Mouse (Mus musculus): ENCODE measurements around the gene Pde7b. TPM values are rescaled to one million over a fixed set of nuclear protein-coding genes. Genes with fewer than 3 reads are reported as not detected.

The Pde7b gene
- polyA plus RNA-seq, 1 experiment from 2014 or later, result 1.3 TPM

DNA sequence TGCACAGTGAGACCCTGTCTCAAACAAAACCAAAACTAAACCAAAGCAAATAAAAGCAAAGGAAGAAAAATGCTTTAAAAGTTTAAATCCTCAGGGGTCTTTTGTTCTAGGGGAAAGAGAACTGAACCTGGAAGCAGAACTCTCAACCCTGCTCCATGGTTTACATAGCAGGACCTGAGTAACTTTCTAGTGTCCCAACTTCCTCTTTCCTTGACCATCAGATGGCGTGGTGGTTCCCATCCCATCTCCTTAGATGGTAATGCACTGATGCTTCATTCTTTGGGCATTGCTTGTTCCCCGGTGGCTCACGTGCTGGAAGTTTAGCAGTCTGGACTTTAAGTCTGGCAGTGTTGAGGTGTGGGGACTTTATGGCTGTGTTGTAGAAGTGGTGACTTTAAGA, 343.5 kb downstream of the Pde7b start:
- Histone ChIP-seq H3K27me3 (replicated peaks; ENCODE audit: control insufficient read depth, insufficient read depth, low read length) (no peaks in the 10 kb centered on the region), H3K9me3 (replicated peaks; ENCODE audit: control insufficient read depth, low read length) (no peaks in the 10 kb centered on the region), H3K36me3 (ENCODE audit: control insufficient read depth, insufficient read depth, low read length) (no peaks in the 10 kb centered on the region), H3K4me3 (ENCODE audit: low read depth, low read length) (no peak overlapping the region), H3K27ac (ENCODE audit: low read depth, low read length) (no peak overlapping the region), H3K9ac (ENCODE audit: low read length) (no peak overlapping the region), H3K4me2 (ENCODE audit: low read length) (no peak overlapping the region), H3K4me1 (ENCODE audit: control insufficient read depth, insufficient read depth, low read length) (0 out of 2 replicates have a peak, but pooled peaks cover 8% of the 10 kb centered on the region)
- no peak for DNase-seq (ENCODE audit: low spot score)
- ATAC-seq, result no peak
- WGBS, result 90% methylated on average over 3 of the region's 3 CpGs

DNA sequence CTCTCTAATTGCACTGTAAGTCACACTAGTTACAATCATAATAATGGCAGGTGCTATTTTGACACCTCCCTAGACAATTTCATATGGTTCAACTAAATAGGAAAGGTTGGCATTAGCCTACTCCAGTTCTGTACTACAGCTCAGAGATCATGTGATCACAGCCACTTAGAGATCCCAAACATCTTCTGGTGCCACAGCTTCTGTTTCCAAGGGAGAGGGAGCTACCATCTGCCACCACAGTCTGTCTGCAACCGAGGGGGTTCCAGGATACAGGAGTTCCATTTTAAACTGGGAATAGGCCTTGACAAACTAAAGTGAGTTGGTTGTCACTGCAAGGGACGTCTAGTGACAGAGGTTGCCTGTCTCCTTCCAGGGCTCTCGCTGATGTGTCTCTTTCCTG, 344.1 kb downstream of the Pde7b start:
- no peaks in the 10 kb centered on the region for H3K9me3 ChIP-seq (replicated peaks; ENCODE audit: control insufficient read depth, low read length)
- WGBS, result 78% methylated on average over 3 of the region's 3 CpGs
- no peaks in the 10 kb centered on the region for H3K36me3 ChIP-seq (ENCODE audit: control insufficient read depth, insufficient read depth, low read length)
- no peaks in the 10 kb centered on the region for H3K27me3 ChIP-seq (replicated peaks; ENCODE audit: control insufficient read depth, insufficient read depth, low read length)
- H3K27ac ChIP-seq (ENCODE audit: low read depth, low read length), result 0 out of 2 replicates have a peak overlapping the region, but pooled peaks have one; percentile 9
- ATAC-seq (peak; percentile 77), DNase-seq (ENCODE audit: low spot score) (peak; percentile 73)
- H3K9ac ChIP-seq (ENCODE audit: low read length), result no peak overlapping the region
- no peak overlapping the region for H3K4me3 ChIP-seq (ENCODE audit: low read depth, low read length)
- H3K4me2 ChIP-seq (ENCODE audit: low read length), result no peak overlapping the region
- H3K4me1 ChIP-seq (ENCODE audit: control insufficient read depth, insufficient read depth, low read length), result 0 out of 2 replicates have a peak, but pooled peaks cover 8% of the 10 kb centered on the region

DNA sequence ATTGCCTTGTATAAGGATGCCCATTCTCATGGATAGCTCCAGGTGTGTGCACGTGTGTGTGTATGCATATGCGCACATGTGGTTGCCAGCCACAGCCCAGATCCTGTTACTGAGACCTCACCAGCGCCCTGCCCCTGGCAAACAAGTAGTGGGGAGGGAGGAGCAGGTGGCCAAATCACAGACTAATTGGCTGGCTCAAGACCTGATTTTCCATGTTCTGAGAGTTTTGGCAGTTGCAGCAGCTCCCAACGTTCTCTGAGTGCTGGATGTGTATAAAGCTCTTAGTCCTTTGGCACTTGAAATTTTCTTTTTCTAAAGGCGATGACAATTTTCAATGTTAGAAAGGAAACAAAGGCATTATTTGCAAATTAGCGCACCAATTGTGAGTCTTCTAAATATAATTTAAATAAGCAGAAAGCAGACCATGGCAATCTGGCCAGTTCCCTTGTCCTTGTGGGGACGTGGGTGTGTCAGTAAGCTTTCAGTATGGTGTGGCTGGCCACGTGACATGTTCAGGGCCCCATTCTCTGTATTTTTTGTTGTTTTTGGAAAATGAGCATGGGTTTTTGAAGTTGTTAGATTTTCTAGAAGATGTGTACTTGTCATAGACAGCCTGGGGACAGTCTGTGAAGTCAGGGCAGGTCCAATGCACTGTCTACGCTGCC, 345.7 kb downstream of the Pde7b start:
- Histone ChIP-seq H3K27ac (ENCODE audit: low read depth, low read length) (no peak overlapping the region), H3K36me3 (ENCODE audit: control insufficient read depth, insufficient read depth, low read length) (no peaks in the 10 kb centered on the region), H3K4me1 (ENCODE audit: control insufficient read depth, insufficient read depth, low read length) (0 out of 2 replicates have a peak, but pooled peaks cover 8% of the 10 kb centered on the region), H3K4me2 (ENCODE audit: low read length) (no peak overlapping the region), H3K9ac (ENCODE audit: low read length) (no peak overlapping the region), H3K9me3 (replicated peaks; ENCODE audit: control insufficient read depth, low read length) (no peaks in the 10 kb centered on the region), H3K4me3 (ENCODE audit: low read depth, low read length) (no peak overlapping the region), H3K27me3 (replicated peaks; ENCODE audit: control insufficient read depth, insufficient read depth, low read length) (no peaks in the 10 kb centered on the region)
- WGBS, result 64% methylated on average over 9 of the region's 9 CpGs
- ATAC-seq (peak; percentile 45; the same call in 1 of the 2 replicates), DNase-seq (ENCODE audit: low spot score) (peak; percentile 55)

DNA sequence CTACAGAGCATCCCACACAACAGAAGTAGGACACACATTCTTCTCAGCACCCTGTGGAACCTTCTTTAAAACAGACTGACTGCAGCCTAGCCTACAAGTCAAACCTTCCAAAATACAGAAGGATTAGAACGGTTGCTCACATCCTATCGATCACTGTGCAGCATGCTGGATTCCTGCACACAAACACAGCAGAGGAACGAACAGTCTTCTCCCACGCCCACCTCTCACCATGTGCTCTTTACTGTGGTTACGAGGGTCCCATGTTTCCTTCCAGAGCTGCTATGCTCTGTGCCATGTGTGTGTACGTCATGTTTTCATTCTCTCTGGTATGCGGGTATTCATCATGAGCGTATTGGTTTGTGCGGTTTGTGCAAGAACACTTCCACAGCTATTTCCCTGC, 347.3 kb downstream of the Pde7b start:
- no peak for DNase-seq (ENCODE audit: low spot score)
- H3K4me1 ChIP-seq (ENCODE audit: control insufficient read depth, insufficient read depth, low read length), result 0 out of 2 replicates have a peak, but pooled peaks cover 8% of the 10 kb centered on the region
- no peak overlapping the region for H3K9ac ChIP-seq (ENCODE audit: low read length)
- no peak overlapping the region for H3K4me2 ChIP-seq (ENCODE audit: low read length)
- H3K36me3 ChIP-seq (ENCODE audit: control insufficient read depth, insufficient read depth, low read length), result no peaks in the 10 kb centered on the region
- ATAC-seq, result no peak
- H3K27me3 ChIP-seq (replicated peaks; ENCODE audit: control insufficient read depth, insufficient read depth, low read length), result no peaks in the 10 kb centered on the region
- H3K9me3 ChIP-seq (replicated peaks; ENCODE audit: control insufficient read depth, low read length), result no peaks in the 10 kb centered on the region
- 91% methylated on average over 9 of the region's 9 CpGs for WGBS
- H3K4me3 ChIP-seq (ENCODE audit: low read depth, low read length), result no peak overlapping the region
- no peak overlapping the region for H3K27ac ChIP-seq (ENCODE audit: low read depth, low read length)

DNA sequence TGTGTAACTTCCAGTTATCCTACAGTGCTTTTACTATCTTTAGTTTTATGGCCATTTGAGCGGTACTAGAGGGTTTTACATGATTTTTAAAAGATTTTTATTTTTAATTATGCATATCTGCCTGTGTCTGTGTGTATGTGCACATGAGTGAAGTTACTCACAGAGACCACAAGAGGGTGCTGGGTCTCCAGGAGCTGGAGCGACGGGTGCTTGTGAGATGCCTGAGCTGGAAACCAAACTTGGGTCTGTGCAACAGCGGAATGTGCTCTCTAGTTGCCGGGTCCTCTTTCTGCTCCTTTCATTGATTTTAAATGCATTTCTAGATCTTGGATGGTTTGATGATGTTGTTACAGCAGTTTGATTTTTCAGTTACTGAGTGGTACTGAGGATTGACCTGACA, 352.8 kb downstream of the Pde7b start:
- Histone ChIP-seq H3K4me3 (ENCODE audit: low read depth, low read length) (no peak overlapping the region), H3K4me1 (ENCODE audit: control insufficient read depth, insufficient read depth, low read length) (no peaks in the 10 kb centered on the region), H3K27ac (ENCODE audit: low read depth, low read length) (no peak overlapping the region), H3K36me3 (ENCODE audit: control insufficient read depth, insufficient read depth, low read length) (no peaks in the 10 kb centered on the region), H3K9me3 (replicated peaks; ENCODE audit: control insufficient read depth, low read length) (no peaks in the 10 kb centered on the region; the same call in 1 of the 2 replicates), H3K4me2 (ENCODE audit: low read length) (no peak overlapping the region), H3K27me3 (replicated peaks; ENCODE audit: control insufficient read depth, insufficient read depth, low read length) (no peaks in the 10 kb centered on the region), H3K9ac (ENCODE audit: low read length) (no peak overlapping the region)
- ATAC-seq, result no peak
- no peak for DNase-seq (ENCODE audit: low spot score)
- 91% methylated on average over 5 of the region's 5 CpGs for WGBS

DNA sequence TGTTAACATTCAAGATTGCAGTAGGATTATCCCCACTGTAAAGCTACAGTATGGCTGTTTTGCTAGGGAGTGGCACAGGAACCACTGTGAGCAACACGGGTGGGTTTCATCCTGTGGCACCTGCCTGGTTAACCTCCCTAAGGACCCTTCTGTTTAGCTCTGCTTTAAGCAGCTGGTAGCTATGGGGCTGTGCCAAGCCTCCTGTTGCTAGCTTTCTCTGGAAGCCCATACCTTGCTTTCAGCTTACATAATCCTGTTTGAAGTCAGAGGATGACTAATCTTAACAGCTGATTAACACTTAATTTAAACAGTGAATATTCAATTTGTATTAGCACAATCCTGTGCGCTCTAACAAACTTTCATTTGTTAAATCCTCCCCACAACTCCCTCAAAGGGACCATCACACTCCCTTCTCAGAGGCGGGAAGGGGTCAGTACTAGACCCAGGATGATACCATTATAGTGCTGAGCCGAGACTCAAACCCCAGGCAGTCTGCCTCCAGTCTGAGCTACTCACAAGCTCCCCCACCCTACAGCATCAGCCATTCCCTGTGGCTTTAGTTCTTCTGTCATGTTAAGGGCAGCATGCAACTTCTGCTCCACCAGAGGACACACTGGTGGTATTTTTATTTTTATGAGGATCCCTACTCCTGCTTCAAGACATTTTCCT, 362.3 kb downstream of the Pde7b start:
- H3K36me3 ChIP-seq (ENCODE audit: control insufficient read depth, insufficient read depth, low read length), result no peaks in the 10 kb centered on the region
- no peaks in the 10 kb centered on the region for H3K4me1 ChIP-seq (ENCODE audit: control insufficient read depth, insufficient read depth, low read length)
- peak; percentile 38; the same call in 1 of the 2 replicates for ATAC-seq
- H3K27me3 ChIP-seq (replicated peaks; ENCODE audit: control insufficient read depth, insufficient read depth, low read length), result no peaks in the 10 kb centered on the region
- no peaks in the 10 kb centered on the region; the same call in 1 of the 2 replicates for H3K9me3 ChIP-seq (replicated peaks; ENCODE audit: control insufficient read depth, low read length)
- WGBS, result 70% methylated on average over 4 of the region's 4 CpGs
- H3K27ac ChIP-seq (ENCODE audit: low read depth, low read length), result no peak overlapping the region
- no peak overlapping the region for H3K4me3 ChIP-seq (ENCODE audit: low read depth, low read length)
- no peak overlapping the region for H3K4me2 ChIP-seq (ENCODE audit: low read length)
- no peak overlapping the region for H3K9ac ChIP-seq (ENCODE audit: low read length)
- DNase-seq (ENCODE audit: low spot score), result peak; percentile 39

DNA sequence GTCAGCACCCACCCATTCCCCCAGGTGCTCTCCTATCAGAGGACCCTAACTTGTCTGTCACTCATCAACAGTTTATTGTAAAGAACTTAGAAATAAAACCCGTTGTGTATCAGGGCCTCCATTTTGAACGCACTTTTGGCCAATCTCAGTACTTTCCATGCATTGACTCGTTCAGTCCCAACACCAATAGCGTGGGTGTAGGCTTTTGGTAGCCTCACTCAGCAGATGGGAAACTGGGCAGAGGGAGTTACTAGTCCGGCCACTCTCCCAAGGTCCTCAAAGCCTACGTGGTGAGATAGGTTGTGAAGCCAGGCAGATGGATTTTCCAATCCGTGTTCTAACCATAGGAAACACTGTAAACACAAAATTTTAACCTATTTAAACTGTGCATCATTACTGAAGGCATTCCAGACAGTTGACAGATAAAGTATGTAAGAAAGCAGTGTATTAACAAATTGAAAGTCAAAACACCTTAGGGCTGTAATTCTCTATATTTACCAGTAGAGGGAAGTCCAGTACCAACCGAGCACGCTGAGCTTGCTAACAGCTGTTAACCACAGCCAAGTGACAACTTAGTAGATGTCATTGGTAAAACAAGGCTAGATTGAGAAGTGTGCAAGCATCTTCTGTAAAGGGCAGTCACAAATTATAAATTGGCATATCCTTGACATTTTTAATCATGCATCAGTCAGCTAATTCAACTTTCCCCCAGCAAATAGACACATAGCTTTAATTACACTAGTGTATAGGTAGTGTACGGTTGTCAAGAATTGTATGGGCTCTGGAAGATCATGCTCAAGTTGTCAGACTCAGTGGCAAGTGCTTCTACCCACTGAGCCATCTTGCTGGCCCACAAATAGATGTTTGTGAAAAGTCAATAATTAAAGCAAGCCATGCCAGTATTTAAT, 363.1 kb downstream of the Pde7b start:
- peak; percentile 82 for DNase-seq (ENCODE audit: low spot score)
- no peaks in the 10 kb centered on the region for H3K9me3 ChIP-seq (replicated peaks; ENCODE audit: control insufficient read depth, low read length)

DNA sequence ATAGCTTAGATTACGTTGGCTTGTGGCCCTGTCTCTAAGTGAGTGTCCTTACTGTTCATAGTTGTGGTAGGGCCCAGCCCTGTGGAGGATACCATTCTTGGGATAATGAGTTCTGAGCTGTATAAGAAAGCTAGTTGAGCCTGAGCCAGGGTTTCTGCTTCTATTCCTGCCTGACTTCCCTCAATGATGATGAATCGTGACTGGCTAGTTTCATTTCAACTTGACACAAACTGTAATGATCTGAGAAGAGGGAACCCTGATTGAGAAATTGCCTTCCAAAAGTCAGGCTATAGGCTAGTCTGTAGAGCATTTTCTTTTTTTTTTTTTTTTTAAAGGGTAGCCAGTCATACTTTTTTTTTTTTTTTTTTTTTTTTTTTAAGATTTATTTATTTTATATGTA, 376.0 kb downstream of the Pde7b start:
- no peaks in the 10 kb centered on the region for H3K27me3 ChIP-seq (replicated peaks; ENCODE audit: control insufficient read depth, insufficient read depth, low read length)
- H3K9ac ChIP-seq (ENCODE audit: low read length), result no peak overlapping the region
- DNase-seq (ENCODE audit: low spot score) (no peak), ATAC-seq (no peak)
- no peak overlapping the region for H3K4me3 ChIP-seq (ENCODE audit: low read depth, low read length)
- H3K4me1 ChIP-seq (ENCODE audit: control insufficient read depth, insufficient read depth, low read length), result peaks cover 5% of the 10 kb centered on the region; the same call in 1 of the 2 replicates
- peaks cover 19% of the 10 kb centered on the region for H3K36me3 ChIP-seq (ENCODE audit: control insufficient read depth, insufficient read depth, low read length)
- H3K9me3 ChIP-seq (replicated peaks; ENCODE audit: control insufficient read depth, low read length), result no peaks in the 10 kb centered on the region
- no peak overlapping the region for H3K4me2 ChIP-seq (ENCODE audit: low read length)
- H3K27ac ChIP-seq (ENCODE audit: low read depth, low read length), result no peak overlapping the region
- 94% methylated on average over 2 of the region's 2 CpGs for WGBS

More for the DNA sequence above, 363.1 kb downstream of the Pde7b start:
- Histone ChIP-seq H3K27ac (ENCODE audit: low read depth, low read length) (no peak overlapping the region), H3K4me2 (ENCODE audit: low read length) (no peak overlapping the region), H3K4me1 (ENCODE audit: control insufficient read depth, insufficient read depth, low read length) (no peaks in the 10 kb centered on the region), H3K27me3 (replicated peaks; ENCODE audit: control insufficient read depth, insufficient read depth, low read length) (no peaks in the 10 kb centered on the region), H3K4me3 (ENCODE audit: low read depth, low read length) (no peak overlapping the region), H3K36me3 (ENCODE audit: control insufficient read depth, insufficient read depth, low read length) (0 out of 2 replicates have a peak, but pooled peaks cover 2% of the 10 kb centered on the region), H3K9ac (ENCODE audit: low read length) (no peak overlapping the region)
- ATAC-seq, result peak; percentile 82
- 63% methylated on average over 10 of the region's 10 CpGs for WGBS

Measured in forebrain, embryonic 14.5 days (tissue).